Mouse (Mus musculus) bone marrow, adult 2 months (tissue): Measurements from ENCODE around the gene Polg2. TPM values are rescaled to one million over a fixed set of nuclear protein-coding genes. Genes with fewer than 3 reads are reported as not detected.

ENCODE experiments used
- H3K27ac ChIP-seq: fragments of 200-500 bp; 2 replicates; pipeline ENCODE4 v1.5.1; 2012; ENCODE audit warnings: low read depth, mild to moderate bottlenecking, control low read depth, inconsistent platforms, low read length; ENCODE audit not compliant: control insufficient read depth, poor library complexity, insufficient read depth
- H3K4me1 ChIP-seq: fragments of 200-500 bp; 2 replicates; pipeline ENCODE4 v1.6.1; 2011; ENCODE audit warnings: low read length; ENCODE audit not compliant: control insufficient read depth, insufficient read depth
- H3K4me3 ChIP-seq: fragments of 200-500 bp; replicated peaks from 2 replicates; pipeline ENCODE3; 2011; ENCODE audit warnings: mild to moderate bottlenecking, low read depth, low read length, control low read depth; ENCODE audit not compliant: control insufficient read depth
- CTCF ChIP-seq: fragments of 200-500 bp; IDR thresholded peaks from 2 replicates; pipeline ENCODE4 v1.5.1; 2011; ENCODE audit warnings: low read length, control low read depth; ENCODE audit not compliant: control insufficient read depth, insufficient read depth
- POLR2A ChIP-seq: fragments of 200-500 bp; IDR thresholded peaks from 2 replicates; pipeline ENCODE4 v1.6.1; 2011; ENCODE audit warnings: low read depth, mild to moderate bottlenecking, control low read depth, low read length, borderline replicate concordance; ENCODE audit not compliant: control insufficient read depth
- whole genome bisulfite sequencing: fragments of 180-500 bp; shearing (Covaris S2); methylation state at CpG from one replicate; pipeline ENCODE4 v1.1.7; 2018; 5-methylcytosine and 5-hydroxymethylcytosine counted together
- polyA plus RNA-seq: library from polyadenylated mRNA; stranded (reverse); fragments of >200 nt; gene quantifications from 2 replicates; pipeline ENCODE4 v1.2.4, GENCODE M21; 2011; ENCODE audit warnings: low replicate concordance; ENCODE audit not compliant: missing spikeins, insufficient read depth, insufficient read length

The Polg2 gene
- polyA plus RNA-seq, 1 experiment, result 4.9 TPM

- WGBS, result 44% methylated on average over 9 of the region's 9 CpGs
- Histone ChIP-seq H3K4me1 (no peaks in the 10 kb centered on the region), H3K27ac (no peak overlapping the region), H3K4me3 (no peak overlapping the region)
- TF ChIP-seq POLR2A, result no peak
- TF ChIP-seq CTCF, result no peak
Observed at GRCm38 (mm10) chr11:106819595-106819994, 40.3 kb upstream of the Polg2 start.

DNA sequence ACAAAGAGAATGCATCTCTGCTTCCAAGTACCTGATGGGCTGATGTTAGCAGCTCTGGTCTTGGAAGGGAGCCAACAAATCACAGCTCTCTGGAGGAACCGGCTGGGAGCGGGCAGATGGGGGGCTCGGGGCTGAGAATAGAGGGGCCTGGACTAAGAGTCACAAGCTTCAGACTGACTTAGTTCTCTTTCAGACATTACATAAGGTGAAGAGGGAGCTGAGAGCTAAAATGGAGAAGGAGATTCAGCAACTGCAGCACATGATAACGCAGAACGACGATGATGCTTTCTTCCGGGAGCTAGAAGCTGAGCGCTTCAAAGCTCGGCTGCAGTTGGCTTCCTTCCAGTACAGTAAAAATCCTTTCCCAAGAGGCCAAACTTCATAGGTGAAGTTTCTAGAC lies 39.0 kb upstream of the Polg2 start:
- H3K4me1 ChIP-seq, result no peaks in the 10 kb centered on the region
- no peak overlapping the region for H3K4me3 ChIP-seq
- WGBS, result 80% methylated on average over 9 of the region's 9 CpGs
- TF ChIP-seq CTCF, result no peak
- TF ChIP-seq POLR2A, result no peak
- H3K27ac ChIP-seq, result no peak overlapping the region

DNA sequence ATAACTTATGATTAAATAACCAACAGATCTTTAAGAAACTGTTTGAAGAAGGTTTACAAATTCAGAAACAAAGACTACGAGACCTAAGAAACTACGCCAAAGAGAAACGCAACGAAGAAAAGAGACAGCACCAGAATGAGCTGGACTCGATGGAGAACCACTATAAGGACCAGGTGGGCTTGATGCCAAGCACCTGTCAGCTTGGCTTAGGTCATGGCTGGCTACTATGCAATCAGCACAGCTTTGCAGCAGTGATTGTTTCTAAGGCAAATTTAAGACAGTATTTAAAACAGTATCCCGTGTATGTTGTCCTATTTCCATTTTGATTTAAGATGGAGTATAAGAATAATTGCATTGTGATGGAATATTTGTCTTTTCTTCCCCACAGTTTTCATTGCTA lies 38.5 kb upstream of the Polg2 start:
- Histone ChIP-seq H3K4me3 (no peak overlapping the region), H3K27ac (no peak overlapping the region), H3K4me1 (no peaks in the 10 kb centered on the region)
- no peak for TF ChIP-seq CTCF
- TF ChIP-seq POLR2A, result no peak
- WGBS, result 91% methylated on average over 6 of the region's 6 CpGs

DNA sequence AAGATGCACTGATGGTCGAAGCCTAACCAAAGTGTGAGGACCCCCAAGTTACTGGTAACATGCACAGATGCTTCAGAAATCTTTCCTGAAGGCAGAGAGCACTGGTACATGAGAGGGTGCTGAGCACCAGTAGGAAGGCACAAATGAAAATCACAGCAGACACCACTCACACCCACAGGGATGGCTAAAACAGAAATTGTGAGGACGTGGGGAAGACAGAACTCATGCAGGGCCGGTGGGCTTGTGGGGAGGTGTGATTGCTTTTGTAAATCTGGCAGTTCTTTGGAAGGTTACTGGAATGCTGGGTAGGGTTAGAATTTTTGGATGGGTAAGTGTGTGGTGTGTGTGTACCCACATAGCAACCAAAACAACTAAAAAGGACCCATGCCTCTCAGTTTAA lies 37.8 kb upstream of the Polg2 start:
- H3K27ac ChIP-seq, result no peak overlapping the region

DNA sequence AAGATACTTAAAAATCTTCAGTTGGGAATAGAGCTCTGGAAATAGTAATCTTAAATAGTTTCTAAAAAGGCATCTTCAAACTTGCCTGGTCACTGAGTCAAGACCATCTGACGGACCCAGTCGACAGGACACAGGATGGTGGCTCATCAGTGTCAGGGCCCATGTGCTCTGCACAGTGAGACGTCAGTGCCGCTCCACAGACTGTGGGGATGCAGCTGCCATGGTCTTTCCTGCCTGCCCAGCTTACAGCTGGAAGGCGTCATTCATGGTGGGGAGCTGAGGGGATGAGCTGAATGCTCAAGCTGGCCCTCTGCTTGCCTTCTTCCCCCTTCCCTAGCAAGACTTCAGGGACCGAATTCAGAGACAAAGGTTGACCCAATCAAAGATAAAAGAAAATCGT lies 37.0 kb upstream of the Polg2 start:
- TF ChIP-seq POLR2A (no peak), CTCF (no peak)
- Histone ChIP-seq H3K27ac (no peak overlapping the region), H3K4me3 (no peak overlapping the region), H3K4me1 (no peaks in the 10 kb centered on the region)
- 87% methylated on average over 7 of the region's 7 CpGs for WGBS

More for the DNA sequence above, 37.8 kb upstream of the Polg2 start:
- no peaks in the 10 kb centered on the region for H3K4me1 ChIP-seq
- WGBS, result 90% methylated on average over 3 of the region's 3 CpGs
- TF ChIP-seq POLR2A, result no peak
- TF ChIP-seq CTCF, result no peak
- H3K4me3 ChIP-seq, result no peak overlapping the region

DNA sequence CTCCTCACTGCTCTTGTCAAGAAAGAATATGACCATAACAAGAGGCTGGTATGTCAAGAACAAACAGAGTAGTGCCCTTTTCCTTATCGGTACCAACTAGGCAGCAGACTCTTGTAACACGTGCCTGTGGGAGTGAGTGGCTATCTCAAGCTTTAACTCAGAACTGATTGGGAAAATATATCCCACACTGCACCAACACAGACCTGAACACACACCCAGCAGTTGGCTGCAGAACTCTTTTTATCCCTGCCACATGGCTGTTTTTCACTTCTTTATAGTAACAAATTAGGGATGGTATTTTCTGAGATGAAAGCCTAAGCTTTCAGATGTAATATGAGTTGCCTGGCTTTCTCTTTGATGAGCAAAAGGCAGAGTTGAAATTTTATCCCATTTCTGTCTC lies 36.4 kb upstream of the Polg2 start:
- TF ChIP-seq CTCF, result no peak
- no peak for TF ChIP-seq POLR2A
- H3K27ac ChIP-seq, result no peak overlapping the region
- WGBS, result 80% methylated on average over 2 of the region's 2 CpGs
- H3K4me1 ChIP-seq, result no peaks in the 10 kb centered on the region
- no peak overlapping the region for H3K4me3 ChIP-seq

GRCm38 (mm10) chr11:106815331-106815730 lies 36.0 kb upstream of the Polg2 start:
- Histone ChIP-seq H3K27ac (no peak overlapping the region), H3K4me1 (no peaks in the 10 kb centered on the region), H3K4me3 (no peak overlapping the region)
- no peak for TF ChIP-seq POLR2A
- TF ChIP-seq CTCF, result no peak
- WGBS, result 78% methylated on average over 2 of the region's 2 CpGs

DNA sequence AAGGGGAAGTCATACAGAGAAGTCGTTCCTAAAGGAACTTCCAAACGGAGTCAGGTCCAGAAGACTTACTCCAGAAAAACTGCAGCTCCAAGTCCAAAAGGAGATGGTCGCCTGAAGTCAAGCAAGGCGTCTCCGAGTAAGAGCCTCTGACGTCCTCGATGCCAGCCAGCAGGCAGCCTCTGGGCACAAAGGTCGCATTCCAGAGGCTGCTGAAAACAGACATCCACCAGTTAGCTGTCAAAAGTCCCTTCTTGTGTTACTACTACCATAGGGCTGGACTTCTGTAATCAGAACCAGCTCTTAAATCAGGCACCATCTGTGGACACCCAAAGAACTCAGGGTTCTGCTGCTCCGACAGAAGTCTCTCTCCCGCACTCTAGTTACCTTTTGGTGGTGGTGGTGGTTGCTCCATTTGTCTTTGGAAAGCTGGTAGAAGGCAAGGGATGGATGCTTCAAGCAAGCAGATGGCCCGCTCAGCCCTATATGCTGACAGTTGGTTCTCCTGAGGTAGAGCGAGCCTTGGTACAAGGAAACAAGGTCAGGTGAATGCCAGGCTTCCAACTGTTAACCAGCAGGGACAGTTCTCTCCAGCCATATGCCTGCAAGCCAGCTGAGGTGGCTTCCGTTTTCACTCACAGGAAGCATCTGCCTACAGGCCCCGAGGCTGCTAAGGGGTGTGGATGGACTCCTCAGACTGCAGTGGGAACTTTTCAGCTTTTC lies 35.4 kb upstream of the Polg2 start:
- Histone ChIP-seq H3K4me3 (no peak overlapping the region), H3K27ac (no peak overlapping the region), H3K4me1 (no peaks in the 10 kb centered on the region)
- 84% methylated on average over 14 of the region's 14 CpGs for WGBS
- TF ChIP-seq CTCF (no peak), POLR2A (no peak)
